Mouse (Mus musculus): ENCODE results near the gene Hnrnpc. TPM values are rescaled to one million over a fixed set of nuclear protein-coding genes. Genes with fewer than 3 reads are reported as not detected.

Hnrnpc gene
- polyA plus RNA-seq (2014; fragmentation: Illumina TruSeq; extraction: RNeasy Lipid Tissue Mini Kit (QIAGEN cat#74804); ENCODE audit: low read depth, low replicate concordance): 157 TPM

GRCm38 (mm10) chr14:52103856-52104676 is at the start of gene Hnrnpc:
Hnrnpc (minus strand) TSS chr14:52104028.

GRCm38 (mm10) chr14:52110346-52110745 is 6.5 kb upstream of the Hnrnpc start, which contains the start of gene Rpgrip1:
Rpgrip1 (plus strand) TSS chr14:52110704.

GRCm38 (mm10) chr14:52042359-52042758 is 61.5 kb downstream of the Hnrnpc start, which contains the start of gene Olfr221:
Olfr221 (minus strand) TSS chr14:52042459.

Other genes with a start within 250 kb of the Hnrnpc start
- 23.9 TPM for gene Mettl17, start 219.2 kb downstream of the Hnrnpc start, polyA plus RNA-seq (2014; fragmentation: Illumina TruSeq; extraction: RNeasy Lipid Tissue Mini Kit (QIAGEN cat#74804); ENCODE audit: low read depth, low replicate concordance)
- gene Slc39a2, start 211.1 kb downstream of the Hnrnpc start, polyA plus RNA-seq (2014; fragmentation: Illumina TruSeq; extraction: RNeasy Lipid Tissue Mini Kit (QIAGEN cat#74804); ENCODE audit: low read depth, low replicate concordance): 1.2 TPM
- gene Ndrg2, start 189.9 kb downstream of the Hnrnpc start, polyA plus RNA-seq (2014; fragmentation: Illumina TruSeq; extraction: RNeasy Lipid Tissue Mini Kit (QIAGEN cat#74804); ENCODE audit: low read depth, low replicate concordance): 1,656 TPM
- not detected for gene Tppp2, start 185.6 kb downstream of the Hnrnpc start, polyA plus RNA-seq (2014; fragmentation: Illumina TruSeq; extraction: RNeasy Lipid Tissue Mini Kit (QIAGEN cat#74804); ENCODE audit: low read depth, low replicate concordance)
- not detected for gene Rnase13, start 181.3 kb downstream of the Hnrnpc start, polyA plus RNA-seq (2014; fragmentation: Illumina TruSeq; extraction: RNeasy Lipid Tissue Mini Kit (QIAGEN cat#74804); ENCODE audit: low read depth, low replicate concordance)
- gene Arhgef40, start 119.3 kb downstream of the Hnrnpc start, polyA plus RNA-seq (2014; fragmentation: Illumina TruSeq; extraction: RNeasy Lipid Tissue Mini Kit (QIAGEN cat#74804); ENCODE audit: low read depth, low replicate concordance): 40.6 TPM
- gene Tmem253, start 88.4 kb downstream of the Hnrnpc start, polyA plus RNA-seq (2014; fragmentation: Illumina TruSeq; extraction: RNeasy Lipid Tissue Mini Kit (QIAGEN cat#74804); ENCODE audit: low read depth, low replicate concordance): 5.3 TPM
- 29.1 TPM for gene Zfp219, start 83.3 kb downstream of the Hnrnpc start, polyA plus RNA-seq (2014; fragmentation: Illumina TruSeq; extraction: RNeasy Lipid Tissue Mini Kit (QIAGEN cat#74804); ENCODE audit: low read depth, low replicate concordance)
- not detected for gene Olfr221, start 61.6 kb downstream of the Hnrnpc start, polyA plus RNA-seq (2014; fragmentation: Illumina TruSeq; extraction: RNeasy Lipid Tissue Mini Kit (QIAGEN cat#74804); ENCODE audit: low read depth, low replicate concordance)
- 0.94 TPM for gene Rpgrip1, start 6.7 kb upstream of the Hnrnpc start, polyA plus RNA-seq (2014; fragmentation: Illumina TruSeq; extraction: RNeasy Lipid Tissue Mini Kit (QIAGEN cat#74804); ENCODE audit: low read depth, low replicate concordance)
- gene Supt16, start 93.4 kb upstream of the Hnrnpc start, polyA plus RNA-seq (2014; fragmentation: Illumina TruSeq; extraction: RNeasy Lipid Tissue Mini Kit (QIAGEN cat#74804); ENCODE audit: low read depth, low replicate concordance): 16.8 TPM
- gene Chd8, start 153.8 kb upstream of the Hnrnpc start, polyA plus RNA-seq (2014; fragmentation: Illumina TruSeq; extraction: RNeasy Lipid Tissue Mini Kit (QIAGEN cat#74804); ENCODE audit: low read depth, low replicate concordance): 25.2 TPM
- gene Tox4, start 175.1 kb upstream of the Hnrnpc start, polyA plus RNA-seq (2014; fragmentation: Illumina TruSeq; extraction: RNeasy Lipid Tissue Mini Kit (QIAGEN cat#74804); ENCODE audit: low read depth, low replicate concordance): 20.1 TPM
- 6.3 TPM for gene Rab2b, start 175.5 kb upstream of the Hnrnpc start, polyA plus RNA-seq (2014; fragmentation: Illumina TruSeq; extraction: RNeasy Lipid Tissue Mini Kit (QIAGEN cat#74804); ENCODE audit: low read depth, low replicate concordance)
- gene Mettl3, start 201.1 kb upstream of the Hnrnpc start, polyA plus RNA-seq (2014; fragmentation: Illumina TruSeq; extraction: RNeasy Lipid Tissue Mini Kit (QIAGEN cat#74804); ENCODE audit: low read depth, low replicate concordance): 22.1 TPM
- gene Sall2, start 224.7 kb upstream of the Hnrnpc start, polyA plus RNA-seq (2014; fragmentation: Illumina TruSeq; extraction: RNeasy Lipid Tissue Mini Kit (QIAGEN cat#74804); ENCODE audit: low read depth, low replicate concordance): 1.6 TPM